Mouse (Mus musculus) cerebellum, postnatal 14 days (tissue): ENCODE results near the gene Abca8b.
"Not testable (repeated sequence)": the region's sequence is repeated elsewhere in the genome, so short reads cannot be mapped to it uniquely, and the experiment has no call there.

Experiments
- DNase-seq, 2 experiments: peaks; one replicate each; pipeline ENCODE4 v3.0.0; 2021; ENCODE audit warnings: mixed read lengths in 2 of 2

The Abca8b gene

DNA sequence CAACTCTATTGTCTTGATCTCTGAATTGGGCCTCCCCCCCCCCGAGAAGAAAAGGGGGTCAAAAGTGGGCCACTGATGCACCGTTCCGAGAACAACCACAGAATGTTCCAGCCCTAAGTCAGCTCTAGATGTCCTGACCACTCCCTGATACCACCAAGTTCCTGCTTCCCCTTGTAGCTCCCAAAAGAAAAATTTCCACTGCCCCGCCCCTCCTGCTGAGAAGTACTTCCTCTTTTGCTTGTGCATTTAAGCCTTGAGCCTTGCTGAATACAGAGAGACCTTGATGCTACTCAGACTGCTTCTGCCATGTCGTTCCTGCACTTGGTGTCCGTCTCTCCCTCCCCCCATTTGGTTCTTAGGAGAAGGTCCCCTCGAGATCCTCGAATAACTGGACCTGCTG is 82.5 kb downstream of the Abca8b start:
- DNase-seq: not testable (repeated sequence)

DNA sequence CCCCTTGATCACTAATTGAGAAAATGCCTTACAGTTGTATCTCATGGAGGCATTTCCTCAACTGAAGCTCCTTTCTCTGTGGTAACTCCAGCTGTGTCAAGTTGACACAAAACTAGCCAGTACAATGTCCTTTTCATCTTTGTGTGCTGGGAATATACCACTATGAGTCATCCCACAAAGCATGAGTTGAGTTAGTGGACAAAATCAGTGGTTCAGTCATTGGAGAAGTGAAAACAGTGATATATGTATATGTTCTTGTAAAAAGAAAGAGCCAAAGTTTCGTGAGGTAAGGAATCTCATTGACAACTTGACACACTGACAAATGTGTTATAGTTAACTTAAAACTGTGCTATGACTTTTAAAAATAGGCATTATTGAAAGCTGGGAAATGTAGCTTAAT is 83.5 kb downstream of the Abca8b start:
- not testable (repeated sequence) for DNase-seq

DNA sequence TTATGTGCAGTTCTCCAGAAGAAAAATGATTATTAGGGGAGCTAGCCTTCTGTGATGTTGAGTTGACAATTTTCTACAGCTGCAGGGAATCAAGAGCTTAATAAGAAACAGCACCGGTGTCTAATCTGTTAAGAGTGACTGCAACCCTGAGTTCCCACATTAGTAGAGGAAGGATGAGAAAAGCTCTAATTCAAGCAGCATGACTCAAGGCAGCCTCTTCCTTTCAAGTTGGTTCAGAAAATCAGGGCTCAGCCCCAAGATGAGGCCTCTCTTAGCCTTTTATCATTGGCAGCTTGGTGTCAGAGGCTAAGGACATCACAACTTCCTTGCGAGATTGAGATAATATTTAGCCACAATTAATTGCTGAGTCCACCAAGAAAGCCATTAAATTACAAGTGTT is 85.8 kb downstream of the Abca8b start:
- no peak for DNase-seq

DNA sequence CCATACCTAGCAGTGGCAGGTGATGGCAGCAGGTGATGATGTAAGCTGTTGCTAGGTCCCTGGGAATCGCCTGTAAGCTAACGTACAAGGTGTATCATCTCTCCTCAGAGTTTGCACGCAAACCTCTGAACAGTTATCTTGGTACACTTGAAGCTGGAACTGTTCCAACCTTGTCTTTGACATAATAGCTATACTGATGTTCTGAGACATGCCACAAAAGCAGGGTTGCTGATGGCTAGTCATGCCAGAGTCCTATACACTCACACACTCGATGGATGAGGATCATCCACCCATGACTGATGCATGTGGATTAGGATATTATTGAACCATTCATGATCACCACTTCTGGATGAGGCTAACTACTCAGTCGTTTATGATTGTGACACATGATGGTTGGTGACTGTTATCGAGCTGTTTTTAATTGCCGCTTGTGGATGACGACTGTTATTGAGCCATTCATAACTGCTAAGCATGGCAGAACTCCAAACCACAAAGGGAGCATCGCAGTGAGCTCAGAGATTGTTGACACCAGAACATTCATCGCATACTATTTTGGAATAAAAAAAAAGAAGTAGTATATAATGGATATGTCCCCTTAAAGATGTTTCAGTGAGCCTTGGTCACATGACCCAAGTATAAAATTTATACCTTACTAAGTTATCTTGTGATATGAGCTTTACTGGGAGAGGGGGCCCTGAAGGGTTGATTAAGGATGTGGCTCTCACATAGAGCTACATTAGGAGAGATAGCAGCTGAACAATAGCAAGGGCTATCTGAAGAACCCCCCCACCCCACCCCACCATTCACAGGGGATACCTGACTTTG is 87.2 kb downstream of the Abca8b start:
- DNase-seq: no peak

DNA sequence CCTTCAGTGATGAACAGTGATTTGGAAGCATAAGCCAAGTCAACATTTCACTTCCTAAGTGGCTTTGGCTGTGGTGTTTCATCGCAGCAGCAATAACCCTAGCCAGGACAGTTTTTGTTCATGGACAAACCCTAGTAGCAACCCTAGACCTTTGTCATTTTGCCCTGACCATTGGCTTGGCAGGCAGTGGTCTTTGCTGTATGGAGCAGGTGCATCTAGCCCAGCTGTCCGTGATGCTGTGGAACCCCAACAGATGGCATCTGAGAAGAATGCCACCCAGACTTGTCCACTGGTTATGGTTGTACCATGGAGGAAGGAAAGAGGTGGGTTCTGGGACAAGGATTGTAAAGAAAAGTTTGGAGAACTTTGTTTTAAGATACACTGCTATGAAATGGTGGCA is 88.1 kb downstream of the Abca8b start:
- no peak for DNase-seq

DNA sequence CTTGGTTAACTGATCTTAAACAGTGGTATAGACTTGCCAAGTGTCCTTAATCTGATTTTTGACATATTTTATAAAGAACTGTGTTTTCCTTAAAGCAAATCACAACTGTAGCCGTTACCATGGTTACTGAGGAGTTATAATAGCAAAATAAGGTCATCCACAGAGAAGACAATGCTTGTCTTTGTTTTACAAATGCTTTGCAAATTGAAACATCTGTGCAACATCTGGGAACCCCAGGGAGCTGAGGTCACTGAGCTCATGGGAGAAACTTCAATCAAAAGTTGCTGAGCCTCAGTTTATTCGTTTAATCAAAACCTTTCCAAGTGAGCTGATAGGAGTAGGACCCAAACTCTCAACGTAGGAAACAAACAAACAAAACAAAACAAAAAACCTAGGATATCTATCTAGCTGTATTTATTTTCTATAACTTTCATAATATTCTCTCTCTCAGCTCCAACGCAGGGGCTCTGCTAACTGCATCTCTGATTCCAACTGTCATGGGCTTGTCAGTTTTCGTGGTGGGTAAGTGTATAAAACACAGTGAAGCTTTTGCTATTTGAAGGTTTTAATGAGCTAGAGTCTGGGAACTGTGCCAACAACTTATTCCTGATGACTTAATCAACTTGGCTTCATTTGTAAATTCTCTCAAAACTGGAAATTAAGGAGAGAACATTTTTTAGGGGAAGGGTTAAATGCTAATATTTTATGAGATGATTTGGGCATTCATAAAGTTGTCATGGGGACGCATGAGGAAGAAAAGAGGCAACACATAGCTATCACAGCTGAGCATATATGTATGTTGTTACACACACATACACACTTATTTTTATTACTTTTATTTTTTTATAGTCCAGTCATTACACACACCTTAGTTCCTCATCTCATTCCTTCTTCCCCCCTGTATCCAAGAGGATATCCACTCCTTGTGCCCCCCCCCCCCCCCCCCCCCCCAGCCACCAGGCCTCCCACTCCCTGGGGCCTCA is 92.7 kb downstream of the Abca8b start:
- peak in 1 of 2 experiments; percentile 6 for DNase-seq

DNA sequence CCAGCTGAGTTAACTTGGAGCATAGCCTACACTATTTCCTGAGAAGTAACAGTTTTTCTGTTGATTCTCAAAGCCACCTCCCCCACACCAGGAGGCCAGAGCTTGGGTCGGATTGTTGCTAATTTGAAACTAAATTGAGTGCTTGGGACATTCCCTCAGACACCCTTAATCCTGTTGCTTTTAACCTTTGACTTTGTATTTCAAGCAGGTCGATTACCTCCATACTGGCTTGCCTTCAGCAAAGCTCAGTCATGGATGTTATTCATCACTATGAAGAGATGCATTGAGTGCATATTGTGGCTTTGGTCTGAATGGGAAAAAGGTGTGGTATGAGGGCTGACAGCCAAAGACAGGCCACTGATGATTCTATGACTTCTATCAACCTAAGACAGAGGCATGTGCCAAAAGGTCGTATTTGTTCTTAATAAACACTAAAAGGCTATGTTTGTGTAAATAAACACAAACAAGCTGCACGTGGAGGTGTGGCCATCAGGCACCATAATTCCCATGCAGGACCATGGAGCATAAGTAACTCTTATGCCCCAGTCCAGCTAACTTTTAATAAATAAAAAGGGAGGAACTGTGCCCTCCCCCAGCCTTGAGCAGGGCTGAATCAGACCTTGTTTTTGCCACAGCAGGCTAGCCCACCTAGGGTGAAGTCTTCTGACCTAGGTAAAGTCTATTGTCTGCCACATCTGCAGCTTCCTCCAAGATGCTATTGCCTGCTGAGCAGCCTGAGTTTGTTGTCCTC is 95.0 kb downstream of the Abca8b start:
- no peak for DNase-seq

DNA sequence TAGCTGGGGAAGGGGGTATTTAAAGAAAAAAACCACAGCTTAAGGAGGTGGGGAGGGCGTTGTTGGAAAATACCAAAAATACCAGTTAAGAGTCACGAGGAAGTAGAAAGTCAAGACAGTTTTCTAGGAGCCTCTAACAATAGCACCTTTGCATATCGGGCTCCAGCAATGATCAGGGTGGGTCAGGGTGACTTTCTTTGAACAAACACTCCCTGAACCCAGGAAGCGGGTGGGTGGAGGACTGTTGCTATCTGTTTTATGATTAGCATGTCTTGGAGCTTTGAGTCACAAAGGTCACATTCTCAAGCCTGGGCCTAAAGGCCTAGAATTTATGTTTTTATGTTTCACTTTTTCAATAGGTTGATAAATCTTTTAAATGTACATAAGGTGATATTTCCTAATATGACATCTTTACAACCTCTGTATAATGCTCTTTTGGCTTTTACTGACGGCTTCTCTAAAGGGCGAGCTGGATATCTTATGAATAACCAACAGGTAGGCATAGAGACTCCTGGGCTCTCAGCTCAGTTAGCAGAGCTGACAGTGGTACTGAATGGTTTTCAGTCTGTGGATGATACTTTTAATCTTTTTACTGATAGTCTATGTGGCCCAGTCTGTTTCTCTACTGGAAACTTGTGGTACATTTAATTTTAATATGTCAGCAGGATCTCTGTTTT is 96.7 kb downstream of the Abca8b start:
- no peak for DNase-seq

DNA sequence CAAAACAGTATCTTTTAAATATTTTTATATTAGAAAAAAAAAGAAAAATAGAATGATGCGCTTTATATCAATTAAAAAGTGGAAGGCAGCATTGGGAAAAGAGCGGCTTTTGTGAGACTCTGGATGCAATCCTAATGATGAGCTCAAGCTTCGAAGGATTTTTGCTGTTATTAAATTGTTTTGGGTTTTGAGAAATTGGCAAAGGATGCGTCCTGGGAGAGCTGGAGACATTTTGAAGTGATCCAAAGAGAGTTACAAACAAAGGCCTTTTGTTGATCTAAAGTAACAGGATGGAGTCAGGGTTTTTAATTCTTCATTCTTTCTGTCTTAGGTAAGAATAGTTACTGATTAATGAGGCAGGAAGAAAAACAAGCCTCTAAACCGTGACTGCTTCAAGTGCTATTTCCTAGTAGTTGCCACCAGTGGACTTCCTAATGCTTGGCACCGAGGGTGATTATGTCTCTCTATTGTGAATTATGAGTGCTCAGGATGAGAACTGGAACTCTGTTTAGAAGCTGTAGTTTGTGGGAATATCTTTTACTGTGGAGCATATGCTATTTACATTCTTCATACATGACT is 99.6 kb downstream of the Abca8b start:
- DNase-seq: no peak

DNA sequence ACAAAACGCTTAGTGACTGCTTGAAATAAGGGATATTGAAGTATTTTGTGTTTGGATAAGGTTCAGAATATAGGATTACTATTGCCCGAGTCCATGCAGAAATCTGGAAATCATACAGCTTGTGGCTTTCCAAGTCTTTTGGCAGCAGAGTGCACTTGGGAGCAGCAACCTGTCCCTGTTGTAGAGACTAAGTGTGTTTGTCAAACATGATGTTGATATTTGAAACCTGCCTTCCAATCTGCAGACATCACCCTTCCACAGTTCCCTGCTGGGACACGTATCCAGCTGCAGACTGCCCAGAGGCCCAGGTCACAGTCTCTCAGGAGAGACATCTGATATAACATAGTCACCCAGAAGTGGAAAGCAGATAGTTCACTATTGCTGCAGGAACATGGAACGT is 100.1 kb downstream of the Abca8b start:
- DNase-seq: no peak

DNA sequence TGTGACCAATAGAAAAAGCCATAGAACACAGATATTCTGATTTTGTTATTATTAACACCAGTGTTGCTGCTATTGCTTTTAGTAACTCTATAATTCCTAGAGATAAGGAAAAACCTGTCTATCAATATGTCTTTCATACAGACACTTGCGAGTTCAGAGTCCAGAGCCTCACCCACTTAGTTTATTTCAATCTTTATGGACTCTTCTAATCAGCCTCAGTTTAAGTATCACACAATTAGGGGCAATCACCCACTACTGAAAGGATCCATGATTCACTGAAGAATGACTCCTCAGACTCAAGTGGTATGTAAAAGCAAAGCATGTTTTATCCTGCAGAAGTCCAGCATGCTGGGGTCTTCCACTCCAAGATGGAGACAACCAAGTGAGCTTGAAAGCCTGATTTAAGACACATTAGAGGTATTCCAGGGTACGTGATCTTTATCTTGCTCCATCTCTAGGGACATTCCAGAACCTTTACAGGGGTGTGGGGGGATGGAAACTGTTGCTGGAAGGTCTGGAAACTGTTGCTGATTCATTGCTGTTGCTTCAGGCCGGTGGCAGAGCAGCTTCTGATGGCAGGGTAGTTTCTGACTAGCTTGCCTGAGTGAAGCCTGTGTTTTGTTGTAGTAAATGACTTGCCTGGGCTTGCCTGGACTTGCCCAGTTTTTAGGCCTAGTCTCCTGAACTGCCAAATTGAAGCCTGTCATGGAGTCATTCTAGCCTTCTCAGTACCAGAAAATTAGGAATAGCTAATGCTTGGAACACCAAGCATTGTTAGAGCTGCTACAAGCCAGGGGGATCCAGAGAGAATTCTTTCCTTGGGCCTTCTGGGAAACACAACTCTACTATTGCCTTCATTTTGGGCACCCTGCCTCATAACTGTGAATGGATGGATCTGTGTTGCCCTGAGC is 101.5 kb downstream of the Abca8b start:
- no peak for DNase-seq

DNA sequence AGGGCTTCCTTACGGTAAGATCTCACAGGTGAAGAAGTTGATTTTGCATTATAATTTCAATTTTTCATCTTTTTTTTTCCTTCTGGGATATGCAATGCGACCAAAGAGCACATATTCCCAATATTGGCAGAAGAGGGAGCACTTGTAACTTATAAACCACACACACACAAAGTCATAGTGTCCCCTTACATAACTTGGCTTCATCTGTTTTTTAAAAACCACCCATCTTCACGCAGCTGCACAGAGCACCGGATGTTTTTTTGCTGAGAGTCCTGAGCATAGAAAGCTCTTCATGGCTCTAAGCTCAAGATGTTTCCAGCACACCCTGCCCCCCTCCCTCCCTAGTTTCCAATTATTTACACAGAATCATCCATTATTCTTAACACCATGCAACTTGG is 103.7 kb downstream of the Abca8b start:
- DNase-seq: no peak

DNA sequence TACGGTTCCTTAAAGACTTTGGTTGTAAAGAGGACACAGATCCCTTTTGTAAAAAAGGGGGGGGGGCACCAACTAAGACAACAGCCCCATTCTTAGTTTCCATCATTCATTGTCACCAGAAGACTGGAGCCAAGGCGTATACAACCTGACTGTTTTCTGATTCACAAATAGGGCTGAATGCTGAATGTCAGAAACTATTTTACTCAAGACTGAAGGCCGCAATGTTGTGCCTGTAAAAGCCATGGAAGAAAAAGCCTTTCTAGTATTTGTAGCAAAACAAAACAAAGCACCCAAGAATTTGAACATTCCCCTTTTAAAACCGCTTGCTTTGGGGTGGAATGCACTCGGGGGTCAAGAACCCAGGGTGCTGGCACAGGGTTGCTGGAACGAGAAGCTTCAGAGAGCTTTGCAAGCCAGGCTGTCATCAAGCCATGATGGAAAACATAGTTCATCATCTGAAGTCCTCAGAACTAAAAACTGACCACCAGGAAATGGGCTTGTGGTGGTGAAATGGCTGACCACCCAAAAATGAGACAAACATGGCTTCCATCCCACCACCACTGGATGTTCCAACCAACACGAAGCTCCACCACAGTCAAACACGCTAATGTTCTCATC is 104.2 kb downstream of the Abca8b start:
- DNase-seq: no peak

DNA sequence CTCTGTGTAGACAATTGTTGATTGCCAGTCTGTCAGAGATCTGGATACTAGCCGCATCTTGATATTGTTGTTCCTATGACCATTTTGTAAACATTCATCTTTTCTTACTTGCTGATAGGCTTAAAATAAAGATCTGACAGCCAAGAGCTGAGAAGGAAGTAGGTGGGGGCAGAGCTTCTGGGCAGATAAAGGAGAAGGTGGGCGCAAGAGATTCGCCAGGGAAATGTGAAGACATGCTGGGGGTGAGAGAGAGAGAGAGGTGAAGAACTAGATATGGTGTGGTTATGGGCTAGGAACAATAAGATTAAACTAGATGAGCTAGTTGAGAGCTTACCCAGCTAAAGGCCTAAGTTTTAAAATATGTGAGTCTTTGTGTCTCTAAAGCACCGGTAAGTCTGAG is 106.0 kb downstream of the Abca8b start:
- no peak for DNase-seq

DNA sequence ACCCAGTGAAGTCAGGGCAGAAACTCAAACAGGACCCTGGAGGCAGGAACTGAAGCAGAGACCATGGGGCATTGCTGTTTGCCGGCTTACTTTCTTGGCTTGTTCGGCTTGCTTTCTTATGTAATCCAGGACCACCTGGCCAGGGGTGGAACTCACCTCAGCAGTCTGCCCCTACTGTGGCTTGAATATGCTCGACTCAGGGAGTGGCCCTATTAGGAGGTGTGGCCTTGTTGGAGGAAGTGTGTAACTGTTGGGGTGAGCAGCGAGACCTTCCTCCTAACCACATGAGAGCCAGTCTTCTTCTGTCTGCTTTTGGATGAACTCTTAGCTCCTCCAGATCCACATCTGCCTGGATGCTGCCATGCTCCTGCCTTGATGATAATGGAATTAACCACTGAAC is 108.9 kb downstream of the Abca8b start:
- no peak for DNase-seq

DNA sequence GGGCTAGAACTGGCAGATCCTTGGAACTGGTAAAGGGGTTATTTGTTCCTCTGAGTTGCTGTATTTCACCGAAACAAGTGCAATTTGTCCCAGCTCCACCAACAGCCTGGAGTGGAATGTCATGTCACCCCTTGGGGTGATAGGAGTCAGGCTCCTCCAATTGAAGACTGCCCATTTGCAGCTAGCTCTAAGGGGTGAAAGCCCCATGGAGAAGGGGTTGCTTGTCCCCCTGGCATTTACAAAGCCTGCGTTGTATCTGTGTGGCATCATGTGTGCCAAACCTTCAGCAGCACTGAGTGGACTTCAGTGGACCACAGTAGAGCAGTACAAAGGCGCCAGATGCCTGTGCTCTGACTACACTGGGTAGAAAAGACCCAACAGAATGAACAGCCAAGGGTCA is 110.1 kb downstream of the Abca8b start:
- no peak for DNase-seq

DNA sequence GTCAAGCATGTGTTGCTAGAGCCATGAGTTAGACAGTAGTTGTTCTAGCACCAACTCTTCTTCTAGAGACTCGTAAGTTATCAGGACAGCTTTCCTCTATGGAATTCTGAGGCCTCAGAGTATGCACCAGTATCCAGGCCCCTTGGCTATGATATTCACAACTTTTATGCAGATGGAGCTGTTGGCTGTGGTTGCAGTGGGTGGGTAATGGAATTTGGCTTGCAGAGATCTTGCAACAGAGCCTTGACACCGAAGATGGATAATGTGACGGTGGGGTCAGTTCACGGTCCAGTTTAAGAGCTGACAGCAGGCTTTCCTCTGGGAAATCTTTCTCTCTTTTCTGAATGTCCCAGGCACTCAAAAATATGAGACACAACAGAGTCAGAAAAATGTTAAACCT is 110.8 kb downstream of the Abca8b start:
- DNase-seq: no peak

DNA sequence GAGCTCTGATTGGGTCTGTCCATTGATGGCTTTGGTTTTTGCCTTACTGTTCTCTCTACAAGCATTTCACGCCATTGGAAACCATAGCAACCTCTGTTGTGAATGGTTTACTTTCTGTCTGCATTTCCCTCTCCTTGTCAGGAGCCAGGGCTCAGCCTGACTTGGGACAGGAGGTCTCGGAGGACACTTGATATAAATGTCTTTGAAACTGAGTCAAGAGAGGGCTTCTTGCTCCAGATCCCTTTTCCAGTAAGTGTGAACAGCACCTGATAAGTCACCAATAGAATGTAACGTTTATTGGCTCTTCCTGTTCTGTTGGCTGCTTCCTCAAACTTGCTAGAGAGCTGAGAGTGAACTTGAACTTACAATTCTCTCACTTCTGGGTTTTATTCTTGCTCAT is 111.5 kb downstream of the Abca8b start:
- DNase-seq: no peak
